Mouse (Mus musculus): ENCODE results near the gene Dtymk. TPM values are rescaled to one million over a fixed set of nuclear protein-coding genes. Genes with fewer than 3 reads are reported as not detected.
A peak's percentile ranks its signal among the peaks of the same experiment; 100 is the strongest.
"Not testable (repeated sequence)": the region's sequence is repeated elsewhere in the genome, so short reads cannot be mapped to it uniquely, and the experiment has no call there.

The Dtymk gene
- polyA plus RNA-seq (2015; fragmentation: Nextera tagmentation; extraction: Ambion mirVana), result 108 and 110 TPM in 2 replicates

DNA sequence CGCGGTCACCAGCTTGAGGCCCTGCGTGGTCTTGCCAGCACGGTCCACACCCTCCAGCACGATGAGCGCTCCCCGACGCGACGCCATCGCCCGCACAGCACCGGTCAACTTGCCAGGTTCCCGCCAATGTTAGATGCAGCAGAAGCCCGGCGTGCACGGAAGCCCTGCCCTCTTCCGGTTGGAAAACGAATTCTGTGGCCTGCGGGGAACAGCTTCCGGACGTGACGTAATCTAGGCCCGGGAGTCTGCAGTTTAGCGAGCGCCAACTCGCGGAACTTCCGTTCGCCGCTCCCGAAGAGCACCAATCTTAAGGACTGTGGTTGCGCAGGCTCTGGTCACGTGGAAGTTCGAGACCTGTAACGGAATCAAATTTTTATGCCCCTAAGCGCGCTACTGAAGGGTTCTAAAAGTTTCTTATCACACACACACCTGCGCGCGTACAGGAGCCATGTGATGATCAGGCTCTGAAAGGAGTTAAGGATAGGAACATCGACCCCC is at the start of gene Dtymk:
Gene Dtymk (minus strand): TSS at position 194 of the 498 bp plus-strand sequence.
- Histone ChIP-seq H3K9ac (ENCODE audit: low read length) (peak within 1 kb of the TSS; percentile 75), H3K9me3 (ENCODE audit: control insufficient read depth, low read length) (no peaks in the 10 kb centered on the region), H3K4me3 (ENCODE audit: low read depth, low read length) (peak within 1 kb of the TSS; percentile 64), H3K27me3 (ENCODE audit: control insufficient read depth, insufficient read depth, low read length) (no peaks in the 10 kb centered on the region), H3K4me1 (replicated peaks; ENCODE audit: control insufficient read depth, insufficient read depth) (peaks cover 7% of the 10 kb centered on the region; the same call in 1 of the 2 replicates), H3K36me3 (ENCODE audit: control insufficient read depth, insufficient read depth, low read length) (0 out of 2 replicates have a peak, but pooled peaks cover 2% of the 10 kb centered on the region), H3K4me2 (replicated peaks; ENCODE audit: low read depth) (peak within 1 kb of the TSS; percentile 74), H3K27ac (replicated peaks) (peak within 1 kb of the TSS; percentile 76)
- ATAC-seq (ENCODE audit: low FRiP score, low TSS enrichment), result peak; percentile 68
- TF ChIP-seq CTCF (IDR thresholded peaks at IDR 0.05; ENCODE audit: low read depth) (peak; percentile 73), EP300 (optimal IDR thresholded peaks at IDR 0.05) (no peak)
- under 1% methylated on average over 42 of the region's 42 CpGs for WGBS
- DNase-seq (ENCODE audit: low spot score), result peak; percentile 95

DNA sequence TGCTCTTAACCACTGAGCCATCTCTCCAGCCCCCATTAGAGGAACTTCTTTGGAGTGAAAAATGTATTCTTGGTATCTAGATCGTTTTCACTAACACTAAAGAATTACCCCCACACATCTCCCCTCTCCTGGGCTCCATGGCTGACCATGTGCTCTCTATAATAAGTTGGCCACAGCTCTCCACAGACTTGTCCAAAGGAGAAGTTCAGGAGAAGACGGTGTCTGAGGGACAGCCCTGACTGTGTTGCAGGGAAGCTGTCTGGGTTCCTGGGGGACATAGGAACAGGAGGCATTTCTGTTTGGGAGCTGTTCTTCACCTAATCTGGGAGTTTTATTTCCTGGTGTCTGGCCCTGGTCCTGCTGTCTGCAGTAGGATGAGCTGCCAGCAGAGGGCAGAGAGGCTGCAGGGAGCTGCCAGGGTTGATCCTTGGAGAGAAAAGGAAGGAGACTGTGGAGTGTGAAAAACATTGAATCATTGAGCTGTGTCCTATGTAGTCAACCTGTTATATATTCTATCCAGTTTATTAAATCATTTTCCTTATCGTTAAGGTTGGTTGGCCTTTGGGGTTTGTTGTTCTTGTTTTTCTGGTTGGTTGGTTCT is 44.1 kb upstream of the Dtymk start:
- DNase-seq (ENCODE audit: low spot score); H3K27me3 ChIP-seq (ENCODE audit: control insufficient read depth, insufficient read depth, low read length); H3K4me3 ChIP-seq (ENCODE audit: low read depth, low read length); H3K9ac ChIP-seq (ENCODE audit: low read length); H3K36me3 ChIP-seq (ENCODE audit: control insufficient read depth, insufficient read depth, low read length); H3K9me3 ChIP-seq (ENCODE audit: control insufficient read depth, low read length); H3K4me2 ChIP-seq (replicated peaks; ENCODE audit: low read depth); H3K27ac ChIP-seq (replicated peaks); H3K4me1 ChIP-seq (replicated peaks; ENCODE audit: control insufficient read depth, insufficient read depth): not testable (repeated sequence)
- WGBS, result 57% methylated on average over 1 of the region's 3 CpGs
- ATAC-seq (ENCODE audit: low FRiP score, low TSS enrichment), result peak; percentile 77

DNA sequence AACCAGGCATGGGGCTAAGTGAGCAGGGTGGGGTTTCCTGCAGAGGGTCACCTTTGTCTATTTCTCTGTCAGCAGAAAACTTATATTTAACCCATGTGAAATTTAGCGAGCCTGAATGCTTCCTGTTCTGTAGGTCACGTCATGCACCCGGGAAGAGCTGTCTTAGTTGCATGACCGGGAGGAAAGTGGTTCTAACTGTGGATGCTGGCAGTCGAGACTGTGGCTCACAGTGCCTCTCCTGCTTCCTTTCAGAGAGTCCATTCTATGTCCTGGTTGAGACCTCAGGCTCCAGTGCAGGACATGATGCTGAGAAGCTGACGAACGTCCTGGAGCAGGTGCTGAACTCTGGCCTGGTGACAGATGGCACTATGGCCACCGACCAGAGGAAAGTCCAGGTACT is 36.8 kb upstream of the Dtymk start:
- not testable (repeated sequence) for ATAC-seq (ENCODE audit: low FRiP score, low TSS enrichment); H3K27me3 ChIP-seq (ENCODE audit: control insufficient read depth, insufficient read depth, low read length); H3K9ac ChIP-seq (ENCODE audit: low read length); H3K36me3 ChIP-seq (ENCODE audit: control insufficient read depth, insufficient read depth, low read length); H3K27ac ChIP-seq (replicated peaks); H3K4me2 ChIP-seq (replicated peaks; ENCODE audit: low read depth); H3K4me1 ChIP-seq (replicated peaks; ENCODE audit: control insufficient read depth, insufficient read depth); H3K4me3 ChIP-seq (ENCODE audit: low read depth, low read length); DNase-seq (ENCODE audit: low spot score); H3K9me3 ChIP-seq (ENCODE audit: control insufficient read depth, low read length)
- 91% methylated on average over 7 of the region's 8 CpGs for WGBS

- Histone ChIP-seq H3K27me3 (ENCODE audit: control insufficient read depth, insufficient read depth, low read length) (no peaks in the 10 kb centered on the region), H3K9me3 (ENCODE audit: control insufficient read depth, low read length) (no peaks in the 10 kb centered on the region), H3K4me1 (replicated peaks; ENCODE audit: control insufficient read depth, insufficient read depth) (no peaks in the 10 kb centered on the region), H3K9ac (ENCODE audit: low read length) (no peak overlapping the region), H3K36me3 (ENCODE audit: control insufficient read depth, insufficient read depth, low read length) (peaks cover 7% of the 10 kb centered on the region), H3K4me2 (replicated peaks; ENCODE audit: low read depth) (no peak overlapping the region), H3K27ac (replicated peaks) (no peak overlapping the region), H3K4me3 (ENCODE audit: low read depth, low read length) (no peak overlapping the region)
- WGBS, result 91% methylated on average over 8 of the region's 8 CpGs
- no peak for DNase-seq (ENCODE audit: low spot score)
- no peak for ATAC-seq (ENCODE audit: low FRiP score, low TSS enrichment)
- TF ChIP-seq EP300 (optimal IDR thresholded peaks at IDR 0.05), result no peak
- TF ChIP-seq CTCF (IDR thresholded peaks at IDR 0.05; ENCODE audit: low read depth), result no peak
Measured at GRCm38 (mm10) chr1:93837335-93837734, 35.6 kb upstream of the Dtymk start.

- Histone ChIP-seq H3K9me3 (ENCODE audit: control insufficient read depth, low read length) (no peaks in the 10 kb centered on the region), H3K27ac (replicated peaks) (no peak overlapping the region), H3K9ac (ENCODE audit: low read length) (no peak overlapping the region), H3K4me3 (ENCODE audit: low read depth, low read length) (no peak overlapping the region), H3K27me3 (ENCODE audit: control insufficient read depth, insufficient read depth, low read length) (no peaks in the 10 kb centered on the region), H3K36me3 (ENCODE audit: control insufficient read depth, insufficient read depth, low read length) (peaks cover 7% of the 10 kb centered on the region), H3K4me2 (replicated peaks; ENCODE audit: low read depth) (no peak overlapping the region), H3K4me1 (replicated peaks; ENCODE audit: control insufficient read depth, insufficient read depth) (no peaks in the 10 kb centered on the region)
- TF ChIP-seq EP300 (optimal IDR thresholded peaks at IDR 0.05) (no peak), CTCF (IDR thresholded peaks at IDR 0.05; ENCODE audit: low read depth) (no peak)
- 89% methylated on average over 2 of the region's 2 CpGs for WGBS
- ATAC-seq (ENCODE audit: low FRiP score, low TSS enrichment), result no peak
- DNase-seq (ENCODE audit: low spot score), result no peak
Measured at GRCm38 (mm10) chr1:93836532-93836913, 34.8 kb upstream of the Dtymk start.

GRCm38 (mm10) chr1:93835876-93836531 is 34.3 kb upstream of the Dtymk start:
- ATAC-seq (ENCODE audit: low FRiP score, low TSS enrichment) (no peak), DNase-seq (ENCODE audit: low spot score) (no peak)
- Histone ChIP-seq H3K27ac (replicated peaks) (no peak overlapping the region), H3K27me3 (ENCODE audit: control insufficient read depth, insufficient read depth, low read length) (no peaks in the 10 kb centered on the region), H3K4me3 (ENCODE audit: low read depth, low read length) (no peak overlapping the region), H3K4me2 (replicated peaks; ENCODE audit: low read depth) (no peak overlapping the region), H3K4me1 (replicated peaks; ENCODE audit: control insufficient read depth, insufficient read depth) (no peaks in the 10 kb centered on the region), H3K36me3 (ENCODE audit: control insufficient read depth, insufficient read depth, low read length) (peaks cover 7% of the 10 kb centered on the region), H3K9me3 (ENCODE audit: control insufficient read depth, low read length) (no peaks in the 10 kb centered on the region), H3K9ac (ENCODE audit: low read length) (no peak overlapping the region)
- 83% methylated on average over 6 of the region's 6 CpGs for WGBS
- TF ChIP-seq EP300 (optimal IDR thresholded peaks at IDR 0.05) (no peak), CTCF (IDR thresholded peaks at IDR 0.05; ENCODE audit: low read depth) (no peak)

Measured in stomach, postnatal 0 days (tissue).